9 mouse cellular contexts compared by ENCODE assay signal in genomic region chr2:133550238-133550682, GRCm38 (mm10). TPM values are rescaled to one million over a fixed set of nuclear protein-coding genes. Genes with fewer than 3 reads are reported as not detected.
DNase-seq lines count a peak whose midpoint lies in the region; ATAC-seq lines count a peak whose summit lies in the region.
"Had no signal": no experiment of that assay in that cellular context is flagged by ENCODE, and none has a peak within 500 bp of the region (broad histone marks: within the 10 kb centered on the region; RNA-seq: fewer than 3 reads in every experiment).

No protein-coding gene starts in this region.

- no peak overlapping the region for H3K9ac ChIP-seq in limb, embryonic 12.5 days (replicated peaks)
- H3K9ac ChIP-seq: liver, embryonic 15.5 days had no signal

- no peaks in the 10 kb centered on the region for H3K9me3 ChIP-seq in limb, embryonic 12.5 days
- H3K9me3 ChIP-seq: liver, embryonic 15.5 days had no signal

- H3K27me3 ChIP-seq in limb, embryonic 12.5 days = peaks cover 34% of the 10 kb centered on the region

- H3K4me2 ChIP-seq in limb, embryonic 12.5 days = peak overlapping the region; percentile 2; the same call in 1 of the 2 replicates
- H3K4me2 ChIP-seq: liver, embryonic 15.5 days had no signal

- peak; percentile 43 for DNase-seq in urinary bladder, postnatal 25 days (ENCODE audit: low spot score)
- no peak for DNase-seq in urinary bladder, adult 2 months (ENCODE audit: low spot score)
- peak; percentile 64 for DNase-seq in brain, embryonic 18.5 days (ENCODE audit: low read depth, low spot score)
- peak; percentile 23 to 65 for DNase-seq in frontal cortex, postnatal 14 days (ENCODE audit: low spot score in 2 of 2)
- DNase-seq in kidney, adult 9 months = peak; percentile 72
- DNase-seq in ovary, postnatal 10 days (ENCODE audit: low spot score) = peak; percentile 9

- no peak overlapping the region for H3K27ac ChIP-seq in limb, embryonic 12.5 days
- H3K27ac ChIP-seq: liver, embryonic 15.5 days had no signal

- ATAC-seq in limb, embryonic 12.5 days (ENCODE audit: insufficient number of reproducible peaks, insufficient read depth, low FRiP score, low TSS enrichment, low read depth) = no peak
- ATAC-seq in erythroid progenitor cell, adult 5-6 weeks (replicated peaks; ENCODE audit: low FRiP score, poor library complexity, severe bottlenecking) = no peak

- no peak overlapping the region for H3K4me3 ChIP-seq in limb, embryonic 12.5 days (replicated peaks)
- H3K4me3 ChIP-seq: liver, embryonic 15.5 days had no signal

- 14% methylated on average over 4 of the region's 4 CpGs for WGBS in limb, embryonic 12.5 days

- H3K36me3 ChIP-seq in limb, embryonic 12.5 days = no peaks in the 10 kb centered on the region
- H3K36me3 ChIP-seq: liver, embryonic 15.5 days had no signal

- H3K4me1 ChIP-seq in limb, embryonic 12.5 days (replicated peaks) = peaks cover 23% of the 10 kb centered on the region

RNA-seq across cellular contexts. Expression of gene Bmp2, which starts 1.7 kb away (rescaled TPM):
- polyA plus RNA-seq in urinary bladder, adult 2 months (2012; rRNA removed) = 22.2 and 23.4 TPM in 2 replicates
- 37.8 and 38.5 TPM in 2 replicates for polyA plus RNA-seq in limb, embryonic 12.5 days (2016; fragmentation: Nextera tagmentation; extraction: Ambion mirVana)
- total RNA-seq in erythroid progenitor cell, adult 5-6 weeks (2015; ENCODE audit: low replicate concordance) = not detected in 2 replicates
- total RNA-seq in erythroid progenitor cell, adult 5-6 weeks (2017; ENCODE audit: low replicate concordance) = not detected in 2 replicates
